Mouse (Mus musculus) embryo, embryonic 10.5 days (tissue): ENCODE measurements around the gene Carmil1.

Experiments
- DNase-seq: peaks from one replicate; pipeline ENCODE4 v3.0.0-alpha.2; 2015; ENCODE audit warnings: low spot score

Carmil1 gene

GRCm38 (mm10) chr13:24280439-24281431 lies at the start of gene Carmil1:
Carmil1 (minus strand) TSS chr13:24280795.
- peak; percentile 89 for DNase-seq

- no peak for DNase-seq
These were observed 49.5 kb upstream of the Carmil1 start for GRCm38 (mm10) chr13:24330128-24330527.

- no peak for DNase-seq
These were observed 47.6 kb upstream of the Carmil1 start for GRCm38 (mm10) chr13:24328036-24328817.

- no peak for DNase-seq
These were observed 46.6 kb upstream of the Carmil1 start, which contains the start of gene Cmah for GRCm38 (mm10) chr13:24327201-24327600. Cmah (plus strand) TSS chr13:24327404.

GRCm38 (mm10) chr13:24321313-24321712 lies 40.7 kb upstream of the Carmil1 start:
- DNase-seq = no peak

GRCm38 (mm10) chr13:24318618-24319017 lies 38.0 kb upstream of the Carmil1 start:
- peak; percentile 64 for DNase-seq

GRCm38 (mm10) chr13:24316563-24316962 lies 36.0 kb upstream of the Carmil1 start:
- no peak for DNase-seq

- DNase-seq = no peak
These were observed 30.7 kb upstream of the Carmil1 start for GRCm38 (mm10) chr13:24311011-24311940.

GRCm38 (mm10) chr13:24306248-24306647 lies 25.7 kb upstream of the Carmil1 start:
- no peak for DNase-seq

- no peak for DNase-seq
These were observed 24.9 kb upstream of the Carmil1 start for GRCm38 (mm10) chr13:24305486-24305885.

GRCm38 (mm10) chr13:24297252-24297651 lies 16.7 kb upstream of the Carmil1 start:
- peak; percentile 81 for DNase-seq

- DNase-seq = no peak
These were observed 6.8 kb upstream of the Carmil1 start for GRCm38 (mm10) chr13:24287381-24287780.

- peak; percentile 35 for DNase-seq
These were observed 695 bp downstream of the Carmil1 start for GRCm38 (mm10) chr13:24279762-24280438.

- no peak for DNase-seq
These were observed 1.2 kb downstream of the Carmil1 start for GRCm38 (mm10) chr13:24279407-24279761.

GRCm38 (mm10) chr13:24272740-24273377 lies 7.7 kb downstream of the Carmil1 start:
- no peak for DNase-seq

- DNase-seq = no peak
These were observed 11.5 kb downstream of the Carmil1 start for GRCm38 (mm10) chr13:24269100-24269465.

GRCm38 (mm10) chr13:24268355-24269099 lies 12.1 kb downstream of the Carmil1 start:
- DNase-seq = no peak

- no peak for DNase-seq
These were observed 15.8 kb downstream of the Carmil1 start for GRCm38 (mm10) chr13:24264760-24265159.

- DNase-seq = no peak
These were observed 17.0 kb downstream of the Carmil1 start for GRCm38 (mm10) chr13:24263560-24263959.
